Mouse (Mus musculus) CH12.LX (cell line): ENCODE measurements around the gene Prss37.

ENCODE experiments used
- CTCF ChIP-seq, 2 experiments: IDR thresholded peaks in 1 of 2; conservative IDR thresholded peaks in 1 of 2; 2 replicates each; pipeline ENCODE4 v1.5.1; 2011 to 2012; ENCODE audit warnings: low read depth in 2 of 2, low read length in 2 of 2, improper control_type of control experiment in 1 of 2, inconsistent platforms in 1 of 2, mild to moderate bottlenecking in 1 of 2, moderate library complexity in 1 of 2
- GABPA ChIP-seq: IDR thresholded peaks from 2 replicates; pipeline ENCODE4 v1.6.1; 2012; ENCODE audit warnings: low read depth, low read length, improper control_type of control experiment, inconsistent platforms; ENCODE audit not compliant: insufficient replicate concordance
- MAFK ChIP-seq: IDR thresholded peaks from 2 replicates; pipeline ENCODE4 v1.6.1; 2011; ENCODE audit warnings: low read length, improper control_type of control experiment; ENCODE audit not compliant: insufficient replicate concordance
- NELFE ChIP-seq: IDR thresholded peaks from 2 replicates; pipeline ENCODE4 v1.6.1; 2011; ENCODE audit warnings: low read depth, low read length, improper control_type of control experiment
- NRF1 ChIP-seq: IDR thresholded peaks from 2 replicates; pipeline ENCODE4 v1.6.1; 2014; ENCODE audit warnings: low read depth, mild to moderate bottlenecking, inconsistent platforms, low read length, improper control_type of control experiment, moderate library complexity
- POLR2A ChIP-seq: IDR thresholded peaks from 2 replicates; pipeline ENCODE4 v1.6.1; 2011; ENCODE audit warnings: low read depth, mild to moderate bottlenecking, improper control_type of control experiment, low read length
- POLR2AphosphoS2 ChIP-seq: IDR thresholded peaks from 2 replicates; pipeline ENCODE4 v1.6.1; 2011; ENCODE audit warnings: low read depth, low read length, improper control_type of control experiment
- RCOR1 ChIP-seq: conservative IDR thresholded peaks from 2 replicates; pipeline ENCODE4 v1.6.1; 2012; ENCODE audit warnings: low read depth, mild to moderate bottlenecking, inconsistent platforms, low read length, improper control_type of control experiment
- UBTF ChIP-seq: IDR thresholded peaks from 2 replicates; pipeline ENCODE4 v1.6.1; 2012; ENCODE audit warnings: low read depth, mild to moderate bottlenecking, inconsistent platforms, low read length, improper control_type of control experiment, moderate library complexity
- USF2 ChIP-seq: conservative IDR thresholded peaks from 2 replicates; pipeline ENCODE4 v1.6.1; 2011; ENCODE audit warnings: low read depth, low read length, improper control_type of control experiment

GRCm38 (mm10) chr6:40493229-40493628, 26.1 kb downstream of the Prss37 start, which contains the start of gene Tas2r108:
- TF ChIP-seq POLR2A (no peak), NRF1 (no peak), CTCF (conservative IDR thresholded peaks at IDR 0.05 in 1 of 2, IDR thresholded peaks at IDR 0.05 in 1 of 2; ENCODE audit: low read depth in 2 of 2, low read length in 2 of 2) (no peak), UBTF (no peak), USF2 (no peak), RCOR1 (no peak), GABPA (no peak), MAFK (no peak), POLR2AphosphoS2 (no peak), NELFE (no peak)
